Mouse (Mus musculus) megakaryocyte progenitor cell, adult 5-6 weeks (primary cell): ENCODE measurements around the gene Casp7. TPM values are rescaled to one million over a fixed set of nuclear protein-coding genes. Genes with fewer than 3 reads are reported as not detected.
A peak's percentile ranks its signal among the peaks of the same experiment; 100 is the strongest.

Experiments
- ATAC-seq: replicated peaks from 2 replicates; pipeline ENCODE4 v1.8.0; 2016; ENCODE audit warnings: mild to moderate bottlenecking, moderate TSS enrichment, inconsistent platforms; ENCODE audit not compliant: poor library complexity
- total RNA-seq, 2 experiments: library from RNA; stranded (forward) in 1 of 2; stranded (reverse) in 1 of 2; fragments of 157-497, 149-512 nt in 1 of 2; fragments of 200-1000 nt in 1 of 2; gene quantifications; 2 replicates each; pipeline versions ENCODE4 v1.2.3 to v1.2.4; 2015 to 2017

Casp7 gene
- total RNA-seq, 2 experiments from 2014 or later, result 48.4 to 71.0 TPM

- peak; percentile 84 for ATAC-seq
Observed at GRCm38 (mm10) chr19:56422476-56423338, 25.8 kb downstream of the Casp7 start.

GRCm38 (mm10) chr19:56423370-56423769 lies 26.4 kb downstream of the Casp7 start:
- ATAC-seq, result no peak

DNA sequence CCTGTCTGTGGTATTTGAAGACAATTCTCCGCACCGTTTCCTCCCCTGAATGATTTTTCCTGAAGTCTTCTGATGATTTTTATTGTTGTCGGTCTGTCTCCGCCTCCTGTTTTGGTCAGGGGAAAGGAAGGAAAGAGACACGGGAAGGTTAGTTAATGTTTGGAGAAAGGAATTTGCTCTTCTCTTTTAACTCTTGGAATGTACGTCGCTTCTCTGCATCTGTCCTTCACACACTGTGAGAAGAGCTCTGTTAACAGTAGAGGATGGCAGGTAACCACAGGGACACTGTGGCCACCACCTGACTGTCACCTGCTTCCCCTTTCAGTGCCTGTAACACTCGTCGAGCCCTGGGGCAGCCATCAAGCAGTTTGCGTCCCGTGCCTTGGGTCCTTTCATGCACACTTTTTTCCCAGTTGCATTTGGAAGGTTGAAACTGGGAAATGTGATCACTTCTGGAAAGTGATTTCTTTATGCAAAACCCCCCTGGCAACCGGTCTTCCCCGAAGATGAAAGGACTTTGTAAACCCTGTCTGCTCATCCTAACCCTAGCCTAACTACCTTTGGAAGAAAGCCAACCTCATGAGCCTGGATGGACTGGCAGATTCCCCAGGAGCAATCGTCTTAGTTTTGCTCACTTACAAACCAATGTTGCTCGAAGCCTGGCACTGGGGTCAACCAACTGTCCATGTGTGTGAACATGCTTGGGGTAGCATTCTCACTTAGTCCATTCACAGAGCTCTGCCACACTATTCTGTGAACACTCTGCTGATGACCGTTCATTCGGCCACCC lies 27.9 kb downstream of the Casp7 start:
- ATAC-seq, result no peak

DNA sequence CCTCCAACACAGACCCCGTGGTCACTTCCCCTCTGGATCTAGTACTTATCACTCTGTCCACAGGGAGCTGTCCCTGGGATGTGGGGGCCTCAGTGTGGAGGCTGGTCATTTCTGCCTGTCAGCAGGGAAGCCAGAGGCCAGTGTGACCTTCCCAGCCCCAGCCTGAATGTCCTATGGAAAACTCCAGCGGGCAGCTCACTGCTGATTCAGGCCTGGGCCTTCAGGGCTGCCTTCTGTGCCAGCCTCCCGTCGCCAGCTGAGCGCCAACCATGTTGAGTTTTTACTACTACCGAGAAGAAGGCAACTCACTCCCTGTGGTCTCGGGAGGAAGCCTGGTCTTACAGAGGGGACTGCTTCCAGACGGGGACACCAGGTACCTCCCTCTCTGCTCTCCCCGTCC lies 28.6 kb downstream of the Casp7 start:
- no peak for ATAC-seq

GRCm38 (mm10) chr19:56430369-56430768 lies 33.4 kb downstream of the Casp7 start:
- ATAC-seq, result no peak

DNA sequence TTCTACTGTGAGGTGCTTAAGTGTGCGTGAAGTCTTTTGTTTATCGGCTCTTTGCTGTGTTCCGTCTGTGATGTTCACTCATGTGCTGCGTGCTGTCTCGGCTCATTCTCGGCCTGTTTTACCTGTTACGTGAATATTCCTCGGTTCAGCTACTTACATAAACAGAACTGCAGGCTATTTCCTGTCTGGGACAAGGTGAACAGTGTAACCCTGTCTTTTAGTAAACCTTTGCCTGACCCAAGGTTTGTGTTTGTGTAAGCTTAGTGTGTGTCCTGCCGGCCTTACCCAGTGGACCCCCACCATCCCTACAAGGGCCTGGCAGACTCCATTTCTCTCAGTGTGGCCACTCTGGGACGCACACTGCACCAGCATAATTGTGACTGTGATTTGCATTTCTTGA lies 35.8 kb downstream of the Casp7 start:
- ATAC-seq, result no peak

- no peak for ATAC-seq
Observed at GRCm38 (mm10) chr19:56433581-56433980, 36.7 kb downstream of the Casp7 start.

DNA sequence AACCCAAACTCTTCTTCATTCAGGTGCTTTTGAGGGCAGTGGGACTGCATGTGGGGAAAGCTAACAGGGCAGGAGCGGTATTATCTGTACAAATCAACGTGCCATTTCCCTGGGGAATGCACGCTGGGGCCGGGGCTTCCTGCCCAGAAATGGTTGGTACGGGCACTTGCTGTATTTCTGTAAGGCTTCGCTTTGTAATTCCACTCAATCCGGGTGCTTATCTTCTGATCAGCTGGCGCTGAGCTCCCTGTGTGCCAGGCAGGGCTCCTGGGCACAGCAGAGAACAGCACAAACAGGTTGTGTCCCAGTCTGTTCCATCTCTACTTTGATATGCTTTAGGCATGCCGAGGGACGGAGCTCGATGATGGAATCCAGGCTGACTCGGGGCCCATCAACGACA lies 39.5 kb downstream of the Casp7 start:
- no peak for ATAC-seq

DNA sequence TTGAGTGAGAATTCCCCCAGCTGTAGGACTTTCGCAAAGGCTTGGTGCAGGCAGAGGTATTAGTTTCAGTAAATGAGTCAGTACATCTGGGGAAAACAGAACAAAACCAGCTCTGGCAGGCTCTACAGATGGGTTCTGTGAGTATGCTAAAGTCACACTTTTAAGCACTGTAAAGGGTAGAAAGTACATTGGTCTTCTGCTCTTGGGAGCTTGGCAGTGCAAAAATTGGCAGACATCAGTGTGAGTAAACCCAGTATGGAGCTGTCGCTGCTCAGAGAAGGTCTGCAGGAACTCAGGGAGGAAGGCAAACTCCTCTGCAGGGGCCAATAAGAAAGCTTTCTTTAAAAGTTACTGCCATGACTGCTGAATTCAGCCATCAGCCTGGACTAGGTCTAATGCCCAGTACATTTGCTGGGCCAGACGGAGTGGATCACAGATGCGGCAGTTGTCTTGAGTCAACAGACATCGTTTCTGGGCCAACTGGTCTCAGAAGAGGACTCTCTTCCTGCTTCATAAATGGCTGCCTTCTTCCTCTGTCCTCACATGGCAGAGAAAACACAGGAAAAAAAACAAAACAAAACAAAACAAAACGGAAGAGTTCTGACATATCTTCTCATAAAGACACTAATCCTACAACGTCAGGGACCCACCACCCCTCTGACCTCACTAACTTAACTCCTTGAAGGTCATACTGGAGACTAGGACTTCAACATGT lies 41.6 kb downstream of the Casp7 start:
- no peak for ATAC-seq

- peak; percentile 83 for ATAC-seq
Observed at GRCm38 (mm10) chr19:56439072-56439434, 42.1 kb downstream of the Casp7 start.

DNA sequence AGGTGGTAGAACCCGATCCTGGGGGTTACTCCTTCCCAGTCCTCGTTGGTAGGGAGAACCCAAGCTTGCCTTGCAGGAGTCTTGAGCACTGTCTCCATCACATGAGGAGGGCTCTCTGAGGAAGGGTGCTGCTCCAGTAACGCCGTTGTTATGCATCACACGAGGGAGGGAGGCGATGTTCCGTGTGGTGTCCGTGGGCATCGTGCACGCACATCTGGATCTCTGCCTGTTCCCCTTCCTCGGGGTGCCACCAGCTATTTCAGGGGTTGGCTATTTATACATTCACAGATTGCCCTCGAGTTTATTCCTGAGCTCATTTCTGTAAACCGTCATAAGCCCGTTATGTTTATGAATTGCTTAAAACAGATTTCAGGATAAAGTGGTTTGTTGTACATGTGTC lies 46.5 kb downstream of the Casp7 start:
- ATAC-seq, result no peak

DNA sequence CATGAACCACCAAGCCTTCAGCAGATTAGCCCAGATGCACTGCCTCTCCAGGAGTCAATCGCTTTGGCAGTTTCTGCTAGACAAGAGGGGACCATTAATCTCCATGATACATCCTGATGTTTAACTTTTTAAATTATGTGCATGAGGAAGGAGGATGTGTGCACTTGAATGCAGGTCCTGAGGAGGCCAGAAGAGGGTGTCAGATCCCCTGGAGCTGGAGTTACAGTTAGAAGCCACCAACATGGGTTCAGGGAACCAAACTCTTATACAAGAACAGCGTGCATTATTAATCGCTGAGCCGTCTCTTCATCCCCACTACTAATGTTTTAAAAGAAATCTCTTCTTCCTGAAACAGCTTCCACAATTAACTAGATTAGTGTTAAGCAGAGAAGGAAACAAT lies 51.9 kb downstream of the Casp7 start:
- ATAC-seq, result no peak

DNA sequence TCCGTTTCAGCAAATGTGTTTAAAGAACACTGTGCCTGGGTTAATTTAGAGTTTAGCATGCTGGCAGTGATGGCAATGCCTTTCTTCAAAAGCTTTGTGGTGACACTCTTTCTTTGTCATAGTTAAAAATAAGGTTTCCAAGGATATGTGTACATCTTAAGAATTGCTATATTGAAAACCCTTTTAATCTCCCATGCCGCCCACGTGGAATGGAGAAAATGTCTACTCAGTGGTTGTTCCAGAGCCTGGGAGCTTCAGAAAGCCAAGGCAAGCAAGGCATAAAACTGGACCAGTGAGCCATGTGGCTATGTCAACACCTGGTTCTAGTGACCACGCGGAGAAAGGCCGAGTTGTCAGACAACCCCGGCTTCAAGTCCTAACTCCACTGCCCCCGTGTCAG lies 52.6 kb downstream of the Casp7 start:
- no peak for ATAC-seq

- ATAC-seq, result no peak
Observed at GRCm38 (mm10) chr19:56450892-56451291, 54.0 kb downstream of the Casp7 start.

DNA sequence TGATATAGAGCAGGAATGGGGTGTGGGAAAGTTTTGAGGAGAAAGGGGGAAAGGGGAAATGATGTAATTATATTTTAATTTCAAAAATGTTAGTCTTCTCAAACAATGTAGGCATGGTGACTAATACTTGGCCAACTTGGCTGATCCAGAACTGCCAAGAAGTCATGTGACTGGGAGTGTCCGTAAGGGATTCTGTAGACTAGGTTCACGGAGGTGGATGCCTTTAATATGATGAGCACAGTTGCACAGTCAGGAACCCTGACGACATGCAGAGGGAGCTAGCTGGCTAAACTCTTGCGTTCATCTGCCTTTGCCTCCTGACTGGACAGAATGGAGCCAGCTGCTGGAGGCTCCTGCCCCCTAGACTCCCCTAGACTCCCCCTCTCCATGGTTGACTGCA lies 54.9 kb downstream of the Casp7 start:
- ATAC-seq, result no peak

DNA sequence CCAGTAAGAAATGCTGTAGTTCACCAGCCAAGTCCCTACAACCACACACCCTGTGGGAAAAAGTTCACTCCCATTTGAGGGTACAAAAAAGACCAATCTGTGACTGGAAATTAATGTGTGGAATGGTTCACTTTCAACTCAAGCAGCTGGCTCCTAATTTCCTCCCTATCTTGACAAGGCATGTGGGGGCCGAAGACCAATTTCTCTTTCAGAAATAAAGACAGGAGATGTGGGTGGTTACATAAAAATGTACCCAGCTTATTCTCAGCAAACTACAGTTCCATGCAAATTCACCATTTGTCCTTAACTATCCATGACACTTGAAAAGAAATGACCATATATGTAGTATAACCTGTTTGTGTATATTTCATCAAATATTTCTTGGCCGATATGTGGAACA lies 55.5 kb downstream of the Casp7 start:
- ATAC-seq, result no peak

GRCm38 (mm10) chr19:56454862-56455261 lies 57.9 kb downstream of the Casp7 start:
- ATAC-seq, result 0 out of 2 replicates have a peak, but pooled peaks have one; percentile 34

DNA sequence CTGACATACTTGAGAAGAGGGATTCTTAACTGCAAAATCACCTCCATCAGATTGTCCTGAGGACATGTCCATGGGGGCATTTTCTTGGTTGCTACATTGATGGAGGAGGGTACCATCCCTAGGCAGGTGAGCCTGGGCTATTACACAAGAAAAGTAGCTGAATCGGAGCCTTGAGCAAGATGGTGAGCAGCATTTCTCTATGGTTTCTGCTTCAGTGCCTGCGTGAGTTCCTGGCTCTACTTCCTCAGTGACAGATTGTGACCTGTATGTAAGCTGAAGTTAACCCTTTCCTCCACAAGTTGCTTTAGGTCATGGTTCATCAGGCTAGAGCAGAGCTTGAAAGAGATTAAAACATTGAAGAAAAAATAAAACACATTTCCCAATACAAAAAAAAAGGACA lies 58.4 kb downstream of the Casp7 start:
- ATAC-seq, result peak; percentile 54; the same call in 1 of the 2 replicates

DNA sequence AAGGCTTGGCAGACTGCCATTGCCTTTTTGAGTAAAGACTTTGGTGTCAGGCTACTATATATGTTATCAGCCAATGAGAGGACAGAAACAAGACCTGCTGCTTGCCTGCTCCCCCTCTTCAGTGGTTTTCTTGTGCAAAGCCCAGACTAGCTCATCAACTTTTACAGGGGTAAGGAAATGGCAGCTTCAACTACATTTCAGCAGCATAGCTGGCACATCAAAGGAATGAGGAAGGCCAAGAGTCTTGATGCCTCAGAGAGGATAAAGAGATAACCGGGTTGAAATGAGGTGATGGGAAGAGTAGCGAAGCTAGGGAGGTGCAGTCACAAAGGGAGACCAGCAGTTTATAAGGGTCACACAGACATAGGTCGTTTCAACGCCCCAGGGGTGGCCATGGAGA lies 60.6 kb downstream of the Casp7 start:
- no peak for ATAC-seq

DNA sequence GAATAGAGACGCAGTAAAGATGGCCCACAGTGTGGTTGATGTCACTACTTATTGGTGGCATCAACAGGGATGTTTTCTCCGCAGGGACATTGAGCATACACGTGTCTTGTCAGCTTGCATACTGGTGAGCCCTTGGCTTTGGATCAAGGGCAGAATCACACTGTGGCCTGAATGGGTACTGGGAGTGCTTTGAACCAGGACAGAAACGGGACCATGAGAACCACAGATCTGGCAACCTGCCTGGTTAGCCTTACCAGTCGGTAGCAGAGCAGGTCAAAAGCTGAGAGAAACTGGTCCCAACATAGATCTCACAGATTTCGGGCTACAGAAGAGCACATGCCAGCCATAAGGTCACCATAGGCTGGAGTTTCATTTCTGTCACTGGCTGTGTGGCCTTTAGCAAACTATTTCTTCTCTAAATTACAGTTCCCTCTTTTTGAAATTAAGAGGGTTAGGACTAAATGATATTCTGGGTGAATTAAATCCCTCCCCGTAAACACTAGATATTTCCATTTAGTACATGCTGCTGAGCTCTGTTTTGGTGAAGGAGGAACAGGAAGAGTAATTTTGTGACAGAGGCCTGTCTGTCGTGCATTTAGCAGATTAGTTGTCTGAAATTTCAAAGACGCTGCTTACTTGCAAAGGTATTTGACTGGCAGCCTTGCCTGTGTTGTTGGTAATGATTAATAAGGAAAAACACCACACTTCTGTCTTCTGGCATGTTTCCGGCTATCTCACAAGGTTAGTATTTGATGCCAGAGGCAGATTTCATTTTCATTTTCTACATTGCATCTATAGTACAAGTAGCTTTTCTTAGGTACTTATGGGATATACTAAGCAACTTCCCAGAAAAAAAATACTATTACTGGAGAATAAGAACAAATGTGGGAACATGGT lies 62.5 kb downstream of the Casp7 start:
- ATAC-seq, result no peak

- ATAC-seq, result no peak
Observed at GRCm38 (mm10) chr19:56460241-56460640, 63.3 kb downstream of the Casp7 start.
